Mouse (Mus musculus): ENCODE measurements around the gene Il13ra1. TPM values are rescaled to one million over a fixed set of nuclear protein-coding genes. Genes with fewer than 3 reads are reported as not detected.

Gene Il13ra1
- polyA plus RNA-seq, 1 experiment: 0.59 TPM

DNA sequence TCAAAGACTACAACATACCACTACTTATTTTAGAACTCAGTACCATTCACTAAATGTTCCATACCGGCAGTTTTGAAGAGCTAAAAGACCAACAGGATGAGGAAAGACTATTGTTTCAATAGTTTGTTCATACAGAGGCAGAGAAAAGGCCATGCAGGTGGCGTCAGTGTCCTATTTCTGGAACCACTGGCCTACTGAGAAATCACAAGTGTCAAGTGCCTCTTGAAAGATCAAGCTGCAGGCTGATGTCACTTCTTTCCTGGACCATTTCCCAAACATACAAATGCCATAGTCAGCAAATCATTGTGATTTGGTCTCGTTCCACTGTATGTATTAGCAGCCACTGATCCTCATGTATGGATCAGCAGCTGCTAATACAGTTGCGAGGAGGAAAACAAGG, 34.8 kb downstream of the Il13ra1 start:
- TF ChIP-seq POLR2A (IDR thresholded peaks at IDR 0.05; ENCODE audit: control insufficient read depth, low read depth, low read length) (no peak), CTCF (IDR thresholded peaks at IDR 0.05; ENCODE audit: control insufficient read depth, insufficient read depth, insufficient replicate concordance, low read depth, low read length) (no peak)
- H3K27me3 ChIP-seq (ENCODE audit: control insufficient read depth, insufficient read depth, low read length): no peaks in the 10 kb centered on the region
- no peak overlapping the region for H3K27ac ChIP-seq (ENCODE audit: control insufficient read depth, insufficient read depth, low read depth, low read length)
- H3K4me3 ChIP-seq (ENCODE audit: control insufficient read depth, low read depth, low read length): no peak overlapping the region
- no peaks in the 10 kb centered on the region for H3K4me1 ChIP-seq (ENCODE audit: control insufficient read depth, insufficient read depth, low read length)
- H3K36me3 ChIP-seq (ENCODE audit: control insufficient read depth, insufficient read depth, low read length): no peaks in the 10 kb centered on the region

DNA sequence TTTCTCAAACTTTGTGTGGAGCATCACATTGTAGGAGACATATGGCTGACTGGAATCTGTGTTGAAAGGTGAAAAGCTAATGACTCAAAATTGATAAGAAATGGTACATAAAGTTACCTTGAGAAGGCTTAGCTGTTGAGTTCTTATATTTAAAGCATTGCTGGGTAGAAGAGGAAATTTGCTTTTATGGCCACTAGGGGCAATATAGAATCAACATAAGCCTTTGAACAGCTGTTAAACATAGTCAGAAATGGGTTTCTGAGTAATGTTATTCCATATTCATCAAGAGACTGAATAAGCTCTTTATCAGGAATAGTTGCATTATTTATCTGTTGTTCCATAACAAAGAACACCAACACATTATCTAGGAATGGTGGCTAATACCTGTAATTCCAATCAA, 38.2 kb downstream of the Il13ra1 start:
- Histone ChIP-seq H3K4me3 (ENCODE audit: control insufficient read depth, low read depth, low read length) (no peak overlapping the region), H3K27ac (ENCODE audit: control insufficient read depth, insufficient read depth, low read depth, low read length) (no peak overlapping the region)
- TF ChIP-seq POLR2A (IDR thresholded peaks at IDR 0.05; ENCODE audit: control insufficient read depth, low read depth, low read length) (no peak), CTCF (IDR thresholded peaks at IDR 0.05; ENCODE audit: control insufficient read depth, insufficient read depth, insufficient replicate concordance, low read depth, low read length) (no peak)

DNA sequence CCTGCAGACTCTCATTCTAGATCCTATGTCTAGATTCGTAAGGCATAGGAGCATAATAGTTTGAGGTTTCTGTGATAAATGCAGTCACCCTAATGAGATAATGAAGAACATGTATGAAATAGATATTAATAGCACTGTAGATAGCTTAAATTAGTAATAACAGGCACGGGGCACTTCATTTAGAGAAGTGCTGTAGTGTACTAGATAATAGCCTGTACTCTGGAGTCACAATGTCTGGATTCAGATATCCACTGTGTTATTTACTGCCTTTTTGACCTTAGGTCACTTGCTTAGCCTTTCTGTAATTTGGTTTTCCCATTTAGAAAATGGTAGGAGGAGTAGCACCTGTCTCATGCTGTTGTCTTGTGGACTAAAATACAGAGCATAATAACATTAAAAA, 44.8 kb downstream of the Il13ra1 start:
- H3K36me3 ChIP-seq (ENCODE audit: control insufficient read depth, insufficient read depth, low read length): no peaks in the 10 kb centered on the region
- H3K4me1 ChIP-seq (ENCODE audit: control insufficient read depth, insufficient read depth, low read length): no peaks in the 10 kb centered on the region
- TF ChIP-seq CTCF (IDR thresholded peaks at IDR 0.05; ENCODE audit: control insufficient read depth, insufficient read depth, insufficient replicate concordance, low read depth, low read length) (no peak), POLR2A (IDR thresholded peaks at IDR 0.05; ENCODE audit: control insufficient read depth, low read depth, low read length) (no peak)
- H3K27me3 ChIP-seq (ENCODE audit: control insufficient read depth, insufficient read depth, low read length): no peaks in the 10 kb centered on the region
- H3K27ac ChIP-seq (ENCODE audit: control insufficient read depth, insufficient read depth, low read depth, low read length): no peak overlapping the region
- no peak overlapping the region for H3K4me3 ChIP-seq (ENCODE audit: control insufficient read depth, low read depth, low read length)

More for the DNA sequence above, 38.2 kb downstream of the Il13ra1 start:
- H3K4me1 ChIP-seq (ENCODE audit: control insufficient read depth, insufficient read depth, low read length): no peaks in the 10 kb centered on the region
- no peaks in the 10 kb centered on the region for H3K36me3 ChIP-seq (ENCODE audit: control insufficient read depth, insufficient read depth, low read length)
- H3K27me3 ChIP-seq (ENCODE audit: control insufficient read depth, insufficient read depth, low read length): no peaks in the 10 kb centered on the region

DNA sequence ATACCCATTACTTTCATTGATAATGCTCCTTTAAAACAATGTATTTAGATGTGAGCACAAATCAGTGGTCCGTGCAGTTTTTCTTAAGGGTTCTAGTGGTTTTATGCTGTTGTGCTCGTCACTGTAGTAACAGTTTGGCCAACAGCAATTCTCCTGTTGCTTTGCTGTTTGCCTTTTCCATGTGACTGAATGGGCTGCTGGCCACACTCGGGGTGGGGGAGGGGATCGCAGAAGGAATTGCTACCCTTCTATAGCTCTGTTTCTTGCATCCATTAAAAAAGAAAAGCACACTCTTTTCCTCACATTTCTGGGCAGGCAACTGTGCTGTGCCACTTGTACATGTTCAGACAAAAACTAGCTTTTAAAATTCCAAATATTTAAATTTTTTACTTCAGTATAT, 49.7 kb downstream of the Il13ra1 start:
- no peak for TF ChIP-seq CTCF (IDR thresholded peaks at IDR 0.05; ENCODE audit: control insufficient read depth, insufficient read depth, insufficient replicate concordance, low read depth, low read length)
- TF ChIP-seq POLR2A (IDR thresholded peaks at IDR 0.05; ENCODE audit: control insufficient read depth, low read depth, low read length): no peak
- no peak overlapping the region for H3K27ac ChIP-seq (ENCODE audit: control insufficient read depth, insufficient read depth, low read depth, low read length)
- H3K27me3 ChIP-seq (ENCODE audit: control insufficient read depth, insufficient read depth, low read length): no peaks in the 10 kb centered on the region
- H3K36me3 ChIP-seq (ENCODE audit: control insufficient read depth, insufficient read depth, low read length): no peaks in the 10 kb centered on the region
- no peaks in the 10 kb centered on the region for H3K4me1 ChIP-seq (ENCODE audit: control insufficient read depth, insufficient read depth, low read length)
- no peak overlapping the region for H3K4me3 ChIP-seq (ENCODE audit: control insufficient read depth, low read depth, low read length)

DNA sequence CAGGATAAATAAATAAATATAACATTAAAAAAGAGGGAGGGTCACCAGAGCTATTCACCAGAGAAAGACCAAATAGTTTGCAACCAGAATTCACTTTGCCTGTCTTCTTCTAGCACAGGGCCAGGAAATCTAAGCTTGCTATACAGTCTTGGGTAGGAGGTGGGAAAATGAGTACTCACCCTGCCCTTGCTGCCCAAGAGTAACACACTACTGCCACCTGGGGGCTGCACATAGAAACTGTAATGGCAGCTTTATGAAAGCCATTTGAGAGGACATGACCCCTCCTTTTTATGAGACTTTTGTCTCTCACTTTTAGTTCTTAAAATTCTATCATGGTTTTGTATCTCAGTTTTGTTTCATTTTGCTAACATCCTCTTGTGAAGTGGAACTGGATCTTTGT, 71.7 kb downstream of the Il13ra1 start:
- H3K27me3 ChIP-seq (ENCODE audit: control insufficient read depth, insufficient read depth, low read length): no peaks in the 10 kb centered on the region
- no peak overlapping the region for H3K27ac ChIP-seq (ENCODE audit: control insufficient read depth, insufficient read depth, low read depth, low read length)
- no peaks in the 10 kb centered on the region for H3K4me1 ChIP-seq (ENCODE audit: control insufficient read depth, insufficient read depth, low read length)
- TF ChIP-seq POLR2A (IDR thresholded peaks at IDR 0.05; ENCODE audit: control insufficient read depth, low read depth, low read length): no peak
- no peaks in the 10 kb centered on the region for H3K36me3 ChIP-seq (ENCODE audit: control insufficient read depth, insufficient read depth, low read length)
- no peak overlapping the region for H3K4me3 ChIP-seq (ENCODE audit: control insufficient read depth, low read depth, low read length)

DNA sequence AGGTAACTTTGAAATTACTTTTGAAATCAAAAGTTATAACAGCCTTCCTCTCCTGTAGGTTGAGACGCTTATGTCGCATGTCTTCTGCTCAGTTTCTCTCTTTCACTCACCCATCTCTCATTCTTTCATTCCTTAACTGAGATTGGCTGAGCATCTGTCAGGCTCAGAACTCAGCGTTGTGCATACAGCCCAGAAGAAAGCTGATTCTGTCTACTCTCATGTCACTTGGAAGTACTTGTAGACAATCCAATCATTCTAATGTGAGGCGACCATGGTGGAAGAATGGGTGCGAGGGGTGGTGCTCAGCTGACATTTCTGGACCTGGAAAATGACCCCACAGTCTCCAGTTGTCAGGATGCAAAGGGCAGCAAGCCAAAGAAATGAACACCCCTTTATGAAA, 74.1 kb downstream of the Il13ra1 start:
- Histone ChIP-seq H3K4me3 (ENCODE audit: control insufficient read depth, low read depth, low read length) (no peak overlapping the region), H3K27ac (ENCODE audit: control insufficient read depth, insufficient read depth, low read depth, low read length) (no peak overlapping the region), H3K4me1 (ENCODE audit: control insufficient read depth, insufficient read depth, low read length) (no peaks in the 10 kb centered on the region), H3K36me3 (ENCODE audit: control insufficient read depth, insufficient read depth, low read length) (no peaks in the 10 kb centered on the region), H3K27me3 (ENCODE audit: control insufficient read depth, insufficient read depth, low read length) (no peaks in the 10 kb centered on the region)
- TF ChIP-seq POLR2A (IDR thresholded peaks at IDR 0.05; ENCODE audit: control insufficient read depth, low read depth, low read length) (no peak), CTCF (IDR thresholded peaks at IDR 0.05; ENCODE audit: control insufficient read depth, insufficient read depth, insufficient replicate concordance, low read depth, low read length) (no peak)

DNA sequence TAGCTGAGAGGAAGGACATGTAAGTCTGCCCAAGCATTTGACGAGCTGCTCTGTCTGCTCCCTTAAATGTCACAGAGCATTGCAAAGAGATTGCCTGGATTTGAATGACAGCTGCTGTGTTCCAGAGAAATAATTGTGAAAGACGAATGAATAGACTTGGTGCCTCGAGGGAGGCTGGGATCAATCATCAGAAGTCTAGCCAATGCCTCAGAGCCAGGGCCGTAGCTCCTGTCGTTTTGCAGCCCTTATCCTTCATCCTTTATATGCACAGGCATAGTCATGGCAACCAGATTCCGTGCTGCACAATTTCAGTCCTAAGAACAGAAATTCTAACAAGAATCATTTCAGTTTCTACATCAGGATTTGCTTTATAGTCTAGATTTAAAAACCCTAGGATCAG, 74.5 kb downstream of the Il13ra1 start:
- Histone ChIP-seq H3K4me1 (ENCODE audit: control insufficient read depth, insufficient read depth, low read length) (no peaks in the 10 kb centered on the region), H3K27ac (ENCODE audit: control insufficient read depth, insufficient read depth, low read depth, low read length) (no peak overlapping the region), H3K27me3 (ENCODE audit: control insufficient read depth, insufficient read depth, low read length) (no peaks in the 10 kb centered on the region), H3K36me3 (ENCODE audit: control insufficient read depth, insufficient read depth, low read length) (no peaks in the 10 kb centered on the region), H3K4me3 (ENCODE audit: control insufficient read depth, low read depth, low read length) (no peak overlapping the region)
- TF ChIP-seq CTCF (IDR thresholded peaks at IDR 0.05; ENCODE audit: control insufficient read depth, insufficient read depth, insufficient replicate concordance, low read depth, low read length) (no peak), POLR2A (IDR thresholded peaks at IDR 0.05; ENCODE audit: control insufficient read depth, low read depth, low read length) (no peak)

DNA sequence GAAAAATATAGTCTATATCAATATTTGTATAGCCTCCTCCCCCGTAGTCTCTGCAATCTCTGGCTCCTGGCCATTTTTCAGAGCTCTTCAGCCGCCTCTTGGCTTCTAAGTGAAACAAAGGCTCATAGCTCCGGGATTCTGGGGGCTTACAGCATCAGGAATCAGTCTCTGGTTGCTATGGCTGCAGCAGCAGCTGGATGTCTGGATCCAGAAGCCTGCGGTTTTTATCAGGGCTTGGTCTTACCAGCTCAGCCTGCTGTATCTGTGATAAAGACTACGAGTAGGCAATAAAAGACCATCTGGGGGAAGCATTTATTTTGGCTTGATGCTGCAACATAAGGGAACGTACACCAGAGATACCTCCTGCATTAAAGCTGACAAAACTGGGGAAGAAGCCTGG, 82.0 kb downstream of the Il13ra1 start:
- Histone ChIP-seq H3K4me3 (ENCODE audit: control insufficient read depth, low read depth, low read length) (no peak overlapping the region), H3K27ac (ENCODE audit: control insufficient read depth, insufficient read depth, low read depth, low read length) (no peak overlapping the region), H3K36me3 (ENCODE audit: control insufficient read depth, insufficient read depth, low read length) (no peaks in the 10 kb centered on the region), H3K4me1 (ENCODE audit: control insufficient read depth, insufficient read depth, low read length) (no peaks in the 10 kb centered on the region), H3K27me3 (ENCODE audit: control insufficient read depth, insufficient read depth, low read length) (no peaks in the 10 kb centered on the region)
- TF ChIP-seq POLR2A (IDR thresholded peaks at IDR 0.05; ENCODE audit: control insufficient read depth, low read depth, low read length) (no peak), CTCF (IDR thresholded peaks at IDR 0.05; ENCODE audit: control insufficient read depth, insufficient read depth, insufficient replicate concordance, low read depth, low read length) (no peak)

All from testis, adult 2 months (tissue).